Mouse (Mus musculus): ENCODE measurements around the gene Vwa3a.

- no peak for TF ChIP-seq POLR2A (IDR thresholded peaks at IDR 0.05; ENCODE audit: low read depth, low read length)
- TF ChIP-seq CTCF (conservative IDR thresholded peaks at IDR 0.05; ENCODE audit: insufficient read depth, insufficient read length, low read depth, low read length) = no peak
These were observed 17.1 kb upstream of the Vwa3a start for GRCm38 (mm10) chr7:120722063-120722462.
